Mouse (Mus musculus): ENCODE data around the gene Garnl3.
"Not testable (repeated sequence)": the region's sequence is repeated elsewhere in the genome, so short reads cannot be mapped to it uniquely, and the experiment has no call there.

Gene Garnl3

GRCm38 (mm10) chr2:33095221-33095671, 36.2 kb downstream of the Garnl3 start:
- in situ Hi-C loops (cut with MboI; ENCODE audit: unreplicated experiment in 2 of 2) = no loop called here

- in situ Hi-C loops (cut with MboI; ENCODE audit: unreplicated experiment in 2 of 2) = no loop called here
These were observed 40.6 kb downstream of the Garnl3 start for GRCm38 (mm10) chr2:33090620-33091520.

DNA sequence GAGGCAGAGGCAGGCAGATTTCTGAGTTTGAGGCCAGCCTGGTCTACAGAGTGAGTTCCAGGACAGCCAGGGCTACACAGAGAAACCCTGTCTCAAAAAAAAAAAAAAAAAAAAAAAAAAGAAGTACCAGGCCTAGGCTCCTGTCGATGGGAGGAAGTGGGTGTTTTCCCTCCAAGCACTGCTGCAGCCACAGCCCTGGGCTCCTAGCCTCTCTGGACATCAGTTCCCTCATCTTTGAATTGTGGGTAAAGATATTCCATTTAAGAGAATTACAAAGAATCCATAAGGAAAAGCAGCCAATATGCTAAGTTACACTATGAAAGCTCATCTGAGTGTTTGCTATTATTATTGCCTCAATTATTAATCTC, 41.4 kb downstream of the Garnl3 start:
- in situ Hi-C loops (cut with MboI; ENCODE audit: unreplicated experiment in 2 of 2) = not testable (repeated sequence)

DNA sequence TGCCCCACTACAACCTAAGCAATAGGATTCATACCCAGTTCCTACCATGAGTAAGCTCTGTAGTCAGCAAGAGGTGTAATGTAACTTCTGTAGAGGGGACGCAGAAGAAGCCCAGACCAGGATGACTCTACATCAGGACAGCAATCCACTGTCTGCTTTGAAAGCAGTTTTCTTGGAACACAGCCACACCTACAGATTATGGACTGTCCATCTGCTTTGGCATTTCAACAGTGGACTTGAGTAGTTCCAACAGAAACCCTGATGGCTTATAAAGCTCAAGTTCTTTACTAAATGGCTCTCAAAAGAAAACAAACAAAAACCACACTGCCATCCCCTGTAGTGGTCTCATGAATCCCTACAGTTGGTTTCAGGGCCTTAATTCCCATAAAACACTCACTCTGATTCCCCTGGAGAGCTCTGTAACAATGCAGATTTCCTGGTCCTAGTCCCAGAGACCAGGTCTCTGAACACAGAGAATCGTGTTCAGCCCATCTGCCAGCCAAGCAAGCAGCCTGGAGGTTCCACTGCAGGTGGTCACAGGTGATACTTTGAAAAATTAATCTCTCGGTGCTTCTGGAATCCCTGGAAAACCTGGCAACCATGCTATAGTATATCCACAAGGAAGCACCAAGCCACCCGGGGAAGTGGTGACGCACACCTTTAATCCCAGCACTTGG, 42.0 kb downstream of the Garnl3 start:
- in situ Hi-C loops (cut with MboI; ENCODE audit: unreplicated experiment in 2 of 2) = no loop called here

DNA sequence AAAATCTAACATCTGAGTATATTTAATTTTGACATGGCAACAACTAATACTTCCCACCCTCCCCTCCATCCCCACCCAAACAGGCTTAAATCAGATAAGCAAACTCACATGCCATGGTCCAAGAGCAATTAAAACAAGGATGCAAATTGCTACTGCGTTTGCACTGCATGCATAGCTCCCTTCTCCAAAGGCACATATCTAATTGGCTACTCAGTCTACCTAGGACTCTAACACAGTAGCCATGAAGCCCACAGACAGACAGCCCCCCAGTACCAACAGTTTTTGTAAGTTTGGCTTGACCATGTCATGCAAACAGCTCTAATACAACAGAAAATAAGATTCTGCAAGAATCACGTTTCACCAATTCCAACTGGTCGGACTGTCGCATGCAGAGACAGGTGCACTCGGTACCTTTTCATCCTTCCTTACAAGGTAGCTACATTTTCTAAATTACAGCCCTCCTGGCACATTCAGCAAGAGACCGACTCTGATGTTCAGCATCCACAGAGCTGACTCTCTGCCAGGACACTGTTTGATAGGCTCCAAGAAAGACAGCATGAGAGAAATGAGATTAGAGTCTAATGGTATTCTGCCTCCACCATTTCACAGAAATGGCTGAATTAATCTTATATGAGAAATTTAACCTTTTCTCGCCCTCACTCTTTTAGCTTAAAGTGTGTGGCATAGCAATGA, 44.6 kb downstream of the Garnl3 start:
- in situ Hi-C loops (cut with MboI; ENCODE audit: unreplicated experiment in 2 of 2) = no loop called here

GRCm38 (mm10) chr2:33086016-33086596, 45.3 kb downstream of the Garnl3 start:
- in situ Hi-C loops (cut with MboI; ENCODE audit: unreplicated experiment in 2 of 2) = no loop called here

GRCm38 (mm10) chr2:33084221-33084620, 47.2 kb downstream of the Garnl3 start:
- in situ Hi-C loops (cut with MboI; ENCODE audit: unreplicated experiment in 2 of 2) = no loop called here

- in situ Hi-C loops (cut with MboI; ENCODE audit: unreplicated experiment in 2 of 2) = no loop called here
These were observed 51.3 kb downstream of the Garnl3 start for GRCm38 (mm10) chr2:33080166-33080565.

DNA sequence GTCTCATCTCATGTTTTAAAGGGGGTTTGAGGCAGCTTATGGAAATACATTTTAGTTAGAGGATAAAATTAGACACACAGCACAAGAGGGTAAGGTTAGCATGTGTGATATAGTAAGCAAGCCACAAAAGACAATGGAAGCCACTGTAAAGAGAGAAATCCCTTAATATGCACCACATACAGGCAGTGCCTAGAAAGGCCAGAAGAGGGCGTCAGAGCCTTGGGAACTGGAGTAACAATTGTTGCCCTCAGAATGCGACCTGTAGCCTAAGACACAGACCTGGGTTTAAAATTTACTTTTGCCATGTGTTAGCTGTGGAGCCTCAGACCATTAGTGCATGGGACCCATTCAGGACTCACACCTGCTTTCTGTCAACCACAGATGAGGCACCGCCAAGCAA, 54.2 kb downstream of the Garnl3 start:
- in situ Hi-C loops (cut with MboI; ENCODE audit: unreplicated experiment in 2 of 2) = no loop called here

- in situ Hi-C loops (cut with MboI; ENCODE audit: unreplicated experiment in 2 of 2) = no loop called here
These were observed 56.5 kb downstream of the Garnl3 start for GRCm38 (mm10) chr2:33074931-33075330.

- in situ Hi-C loops (cut with MboI; ENCODE audit: unreplicated experiment in 2 of 2) = no loop called here
These were observed 57.3 kb downstream of the Garnl3 start for GRCm38 (mm10) chr2:33074188-33074587.

DNA sequence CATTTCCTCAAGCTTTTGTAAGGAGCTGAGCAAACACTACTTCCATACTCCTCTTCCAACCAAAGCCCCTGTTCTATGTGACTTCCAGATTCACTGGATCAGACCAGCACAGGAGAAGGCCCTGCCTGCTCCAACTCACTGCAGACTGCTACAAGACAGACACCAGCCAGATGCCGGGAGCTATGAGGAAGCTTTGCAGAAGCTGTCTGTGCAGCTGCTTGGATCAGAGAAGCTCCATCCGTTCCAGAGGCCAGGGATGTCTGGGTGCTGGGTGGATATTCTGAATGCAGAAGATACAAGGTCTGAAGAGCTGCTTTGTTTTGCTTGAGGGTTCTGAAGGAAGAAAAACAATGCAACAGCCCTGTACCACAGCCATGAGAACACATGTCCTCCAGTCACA, 59.1 kb downstream of the Garnl3 start:
- in situ Hi-C loops (cut with MboI; ENCODE audit: unreplicated experiment in 2 of 2) = no loop called here

GRCm38 (mm10) chr2:33065610-33066009, 65.8 kb downstream of the Garnl3 start:
- in situ Hi-C loops (cut with MboI; ENCODE audit: unreplicated experiment in 2 of 2) = no loop called here

DNA sequence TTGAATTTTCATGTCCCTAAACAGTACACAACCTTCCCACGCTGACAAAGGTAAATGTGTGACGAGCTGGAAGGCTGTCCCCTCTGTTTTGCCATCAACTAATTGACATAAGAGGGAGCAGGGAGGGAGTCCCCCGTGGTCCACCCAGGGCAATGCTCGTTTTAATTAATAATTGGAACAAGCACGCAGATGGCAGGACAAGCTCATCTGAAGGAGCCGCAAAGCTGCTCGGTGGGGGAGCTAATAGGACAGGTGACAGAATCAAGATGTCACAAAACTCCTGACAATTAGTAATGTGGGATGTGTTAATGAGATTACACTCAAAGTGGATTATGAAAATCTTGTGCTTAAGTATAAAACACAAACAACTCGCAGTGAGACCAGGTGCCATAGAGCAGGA, 68.7 kb downstream of the Garnl3 start:
- in situ Hi-C loops (cut with MboI; ENCODE audit: unreplicated experiment in 2 of 2) = no loop called here

DNA sequence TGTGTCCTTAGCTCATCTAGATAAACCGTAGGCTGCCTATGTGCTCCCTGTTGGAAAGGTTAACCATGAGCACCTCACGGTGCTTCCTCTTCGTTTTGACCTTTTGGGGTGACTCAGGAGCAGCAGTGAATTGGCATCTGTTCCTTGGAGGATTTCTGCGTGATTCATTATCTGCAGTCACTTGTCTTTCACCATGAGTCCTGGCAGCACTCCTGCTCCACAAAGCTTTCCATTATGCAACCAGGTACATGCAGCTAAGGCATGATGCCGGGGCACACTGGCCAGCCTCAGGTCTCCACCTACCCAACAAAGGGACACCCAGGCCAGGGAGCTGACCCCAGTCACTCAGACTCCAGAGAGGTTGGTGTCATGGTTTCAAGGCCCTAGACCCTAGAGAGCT, 72.5 kb downstream of the Garnl3 start:
- in situ Hi-C loops (cut with MboI; ENCODE audit: unreplicated experiment in 2 of 2) = no loop called here

DNA sequence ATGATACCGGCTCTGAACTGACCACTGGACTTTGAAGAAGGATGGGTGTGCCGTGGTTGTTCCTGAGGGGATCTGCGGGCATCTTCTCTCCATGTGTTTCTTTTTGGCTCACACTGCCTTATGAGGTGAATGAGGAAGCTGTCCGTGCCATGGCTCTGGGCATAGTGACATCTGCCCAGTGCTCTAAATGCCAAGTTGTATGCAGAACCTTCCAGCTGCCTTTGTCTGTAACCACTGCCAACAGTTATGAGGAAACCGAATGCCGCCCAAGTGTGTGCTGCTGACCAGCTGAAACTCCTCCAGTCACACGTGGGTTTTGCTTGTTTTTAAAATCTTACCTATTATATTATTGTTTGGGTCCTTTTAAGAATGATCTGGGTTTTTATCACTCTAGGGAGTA, 73.9 kb downstream of the Garnl3 start:
- in situ Hi-C loops (cut with MboI; ENCODE audit: unreplicated experiment in 2 of 2) = no loop called here

DNA sequence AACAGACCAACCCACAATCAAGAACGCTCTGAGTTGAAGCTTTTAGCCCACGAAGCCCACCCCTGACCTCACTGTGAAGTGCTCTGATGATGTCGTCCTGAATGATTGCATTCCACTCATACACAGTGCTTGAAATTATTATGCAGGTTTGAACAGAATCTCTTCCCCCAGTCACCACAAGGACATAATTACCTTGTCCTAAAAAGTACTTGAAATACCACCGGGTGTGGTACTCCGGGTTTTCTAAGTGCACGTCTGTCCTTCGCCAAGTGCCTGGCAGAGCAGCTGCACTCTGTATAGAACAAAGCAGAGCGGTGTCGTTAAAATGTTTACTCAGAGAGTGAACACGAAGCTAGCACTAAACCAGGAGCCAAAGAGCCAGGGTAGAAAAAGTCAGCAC, 77.5 kb downstream of the Garnl3 start:
- in situ Hi-C loops (cut with MboI; ENCODE audit: unreplicated experiment in 2 of 2) = no loop called here

DNA sequence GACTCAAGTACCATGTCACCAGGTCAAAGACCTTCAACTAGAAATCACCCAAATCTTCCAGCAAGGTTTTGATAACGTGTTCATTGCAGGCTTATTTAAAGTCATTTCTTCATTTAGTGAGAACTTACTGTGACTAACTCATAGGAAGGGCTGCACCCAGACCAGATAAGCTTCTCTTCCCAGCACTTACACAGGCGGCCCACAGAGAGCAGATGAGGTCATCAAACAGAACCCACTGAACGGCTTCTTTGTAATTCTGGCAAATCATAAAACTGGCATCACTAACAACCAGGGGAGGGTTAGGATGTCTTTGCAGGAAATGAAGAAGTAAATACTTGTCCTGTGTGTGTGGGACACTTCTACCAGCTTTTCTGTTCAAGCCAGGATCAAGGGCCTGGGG, 84.1 kb downstream of the Garnl3 start:
- in situ Hi-C loops (cut with MboI; ENCODE audit: unreplicated experiment in 2 of 2) = no loop called here

DNA sequence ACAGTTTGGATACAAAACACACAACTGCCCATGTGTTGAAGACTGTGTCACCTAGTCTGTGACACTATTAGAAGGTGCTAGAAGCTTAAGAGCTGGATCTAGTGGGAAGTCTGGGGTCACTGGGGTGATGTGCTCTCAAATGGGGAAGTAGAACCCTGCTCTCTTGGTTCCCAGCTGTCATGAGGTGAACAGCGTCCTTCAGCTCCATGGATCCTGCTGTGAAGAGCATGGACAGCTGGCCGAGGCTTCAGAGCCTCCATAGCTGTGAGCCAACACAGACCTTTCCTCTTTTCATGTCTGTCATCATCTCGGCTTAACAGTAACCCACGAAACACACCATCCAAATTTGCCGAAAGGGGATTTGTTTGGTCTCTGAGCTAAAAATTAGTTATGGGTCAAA, 84.5 kb downstream of the Garnl3 start:
- in situ Hi-C loops (cut with MboI; ENCODE audit: unreplicated experiment in 2 of 2) = no loop called here

GRCm38 (mm10) chr2:33045899-33046298, 85.6 kb downstream of the Garnl3 start:
- in situ Hi-C loops (cut with MboI; ENCODE audit: unreplicated experiment in 2 of 2) = no loop called here

- in situ Hi-C loops (cut with MboI; ENCODE audit: unreplicated experiment in 2 of 2) = no loop called here
These were observed 88.7 kb downstream of the Garnl3 start for GRCm38 (mm10) chr2:33042781-33043180.

Data from v-Abl transformed pro-B cells (cell line).